Mouse (Mus musculus) midbrain, postnatal 0 days (tissue): ENCODE results near the gene Pign. TPM values are rescaled to one million over a fixed set of nuclear protein-coding genes. Genes with fewer than 3 reads are reported as not detected.

Experiments
- ATAC-seq: fragments of 200-750 bp; cut with Nextera tagmentation; 2 replicates; pipeline ENCODE4 v1.8.0; 2017; ENCODE audit warnings: moderate number of reproducible peaks, mild to moderate bottlenecking, moderate TSS enrichment, moderate library complexity; ENCODE audit not compliant: low FRiP score
- DNase-seq: peaks from one replicate; pipeline ENCODE4 v3.0.0-alpha.2; 2015; ENCODE audit warnings: low spot score
- H3K27ac ChIP-seq: fragments of 300-500 bp; sonication (generic); 2 replicates; pipeline ENCODE4 v1.5.1; 2014; ENCODE audit warnings: low read depth, mild to moderate bottlenecking, low read length, mixed read lengths
- H3K27me3 ChIP-seq: fragments of 300-500 bp; sonication (generic); 2 replicates; pipeline ENCODE4 v1.6.1; 2014; ENCODE audit warnings: low read length, control low read depth, mixed read lengths; ENCODE audit not compliant: insufficient read depth
- H3K36me3 ChIP-seq: fragments of 300-500 bp; sonication (generic); 2 replicates; pipeline ENCODE4 v1.6.1; 2014; ENCODE audit warnings: low read length, control low read depth, mixed read lengths; ENCODE audit not compliant: insufficient read depth
- H3K4me1 ChIP-seq: fragments of 300-500 bp; sonication (generic); 2 replicates; pipeline ENCODE4 v1.6.1; 2014; ENCODE audit warnings: mild to moderate bottlenecking, control low read depth, antibody characterized with exemption, low read length, mixed read lengths; ENCODE audit not compliant: insufficient read depth
- H3K4me2 ChIP-seq: fragments of 300-500 bp; sonication (generic); 2 replicates; pipeline ENCODE4 v1.6.1; 2014; ENCODE audit warnings: low read depth, mild to moderate bottlenecking, low read length, mixed read lengths; ENCODE audit not compliant: poor library complexity, severe bottlenecking
- H3K4me3 ChIP-seq: fragments of 300-500 bp; sonication (generic); 2 replicates; pipeline ENCODE4 v1.5.1; 2014; ENCODE audit warnings: low read depth, mild to moderate bottlenecking, low read length, moderate library complexity
- H3K9ac ChIP-seq: fragments of 300-500 bp; sonication (generic); replicated peaks from 2 replicates; pipeline ENCODE4 v1.6.1; 2014; ENCODE audit warnings: mild to moderate bottlenecking, low read length, moderate library complexity, mixed read lengths; ENCODE audit not compliant: poor library complexity, severe bottlenecking
- H3K9me3 ChIP-seq: fragments of 300-500 bp; sonication (generic); 2 replicates; pipeline ENCODE4 v1.6.1; 2016; ENCODE audit warnings: low read length, control low read depth
- CTCF ChIP-seq: IDR thresholded peaks from 2 replicates; pipeline ENCODE4 v1.5.1; 2016; ENCODE audit warnings: antibody characterized with exemption, mild to moderate bottlenecking
- WGBS: fragments of 180-500 bp; shearing (Covaris S2); extraction: QIAGEN DNeasy Blood & Tissue Kit; methylation state at CpG from one replicate; pipeline ENCODE4 v1.1.7; 2014; 5-methylcytosine and 5-hydroxymethylcytosine counted together
- polyA plus RNA-seq: library from polyadenylated mRNA; unstranded; fragments of >200 nt; fragmentation: Nextera tagmentation; extraction: Ambion mirVana; gene quantifications from 2 replicates; pipeline ENCODE4 v1.2.1, GENCODE M21; 2015
- total RNA-seq: library from RNA; depleted of rRNA; stranded (reverse); fragments of >200 nt; gene quantifications from 2 replicates; pipeline ENCODE4 v1.2.3, GENCODE M21; 2014

Gene Pign
- total and polyA plus RNA-seq, 2 experiments from 2014 or later = 6.7 to 32.4 TPM

DNA sequence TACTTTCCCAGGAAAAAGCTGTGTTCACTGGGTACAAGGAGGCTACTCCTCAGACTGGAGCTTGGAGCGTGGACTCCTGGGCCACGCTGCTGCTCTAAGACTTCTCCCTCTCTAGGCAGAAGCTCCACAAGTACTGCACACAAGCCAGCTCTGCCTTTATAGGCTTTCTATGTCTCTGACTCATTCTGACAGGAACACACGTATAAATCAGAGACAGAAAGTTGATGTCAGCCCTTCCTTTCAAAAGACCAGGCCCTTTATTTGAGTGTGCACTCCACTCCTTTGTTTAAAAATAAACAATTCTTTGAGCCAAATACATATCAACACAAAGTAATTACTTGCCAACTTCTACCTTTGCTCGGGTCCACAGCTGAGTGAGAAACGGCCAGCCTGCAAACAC lies 74.8 kb downstream of the Pign start:
- no peaks in the 10 kb centered on the region for H3K27me3 ChIP-seq
- H3K4me1 ChIP-seq = no peaks in the 10 kb centered on the region
- H3K4me3 ChIP-seq = no peak overlapping the region
- no peak overlapping the region for H3K4me2 ChIP-seq
- no peak overlapping the region for H3K9ac ChIP-seq
- no peak overlapping the region for H3K27ac ChIP-seq
- TF ChIP-seq CTCF = no peak
- DNase-seq (no peak), ATAC-seq (no peak)
- H3K36me3 ChIP-seq = no peaks in the 10 kb centered on the region
- H3K9me3 ChIP-seq = no peaks in the 10 kb centered on the region
- 92% methylated on average over 5 of the region's 5 CpGs for WGBS

DNA sequence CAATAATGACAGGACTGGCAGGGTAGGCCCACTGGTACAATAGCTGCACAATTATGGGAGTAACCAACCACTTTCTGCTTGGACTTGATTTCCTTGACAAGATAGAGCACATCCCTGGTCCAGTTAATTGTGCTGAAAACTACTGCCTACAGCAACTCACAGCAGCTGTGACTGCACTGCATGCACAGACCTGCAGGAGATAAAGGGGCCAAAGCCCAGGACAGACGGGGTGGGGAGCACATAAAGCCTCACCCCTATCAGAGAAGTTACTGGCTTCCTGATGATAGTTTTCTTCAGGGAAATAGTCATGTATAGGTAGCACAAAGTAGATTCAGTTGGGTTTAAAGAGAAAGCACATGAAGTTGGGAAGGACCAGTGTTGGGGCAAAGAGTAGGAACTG lies 80.7 kb downstream of the Pign start:
- H3K4me1 ChIP-seq = no peaks in the 10 kb centered on the region
- no peak for ATAC-seq
- 95% methylated on average over 1 of the region's 1 CpGs for WGBS

DNA sequence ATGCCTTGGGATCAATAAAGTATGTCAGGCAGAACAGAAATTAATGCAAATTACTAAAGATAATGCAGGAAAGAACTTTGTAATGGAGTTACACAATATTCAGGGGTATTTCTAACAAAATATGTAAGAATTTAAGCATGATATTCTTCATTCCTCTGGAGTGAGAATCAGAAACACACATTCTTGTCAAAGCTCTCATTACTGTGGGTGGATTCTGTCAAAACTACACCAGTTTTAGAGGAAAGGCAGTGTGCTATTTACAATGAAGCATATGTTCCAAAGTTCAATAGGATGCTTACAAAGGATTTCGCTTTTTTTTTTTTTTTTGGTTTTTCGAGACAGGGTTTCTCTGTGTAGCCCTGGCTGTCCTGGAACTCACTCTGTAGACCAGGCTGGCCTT lies 82.6 kb downstream of the Pign start:
- 97% methylated on average over 2 of the region's 2 CpGs for WGBS

More for the DNA sequence above, 80.7 kb downstream of the Pign start:
- H3K9me3 ChIP-seq = no peaks in the 10 kb centered on the region
- TF ChIP-seq CTCF = no peak
- no peak overlapping the region for H3K9ac ChIP-seq
- H3K27ac ChIP-seq = no peak overlapping the region
- no peak overlapping the region for H3K4me2 ChIP-seq
- no peaks in the 10 kb centered on the region for H3K27me3 ChIP-seq
- DNase-seq = no peak
- H3K36me3 ChIP-seq = 0 out of 2 replicates have a peak, but pooled peaks cover 5% of the 10 kb centered on the region
- H3K4me3 ChIP-seq = no peak overlapping the region

DNA sequence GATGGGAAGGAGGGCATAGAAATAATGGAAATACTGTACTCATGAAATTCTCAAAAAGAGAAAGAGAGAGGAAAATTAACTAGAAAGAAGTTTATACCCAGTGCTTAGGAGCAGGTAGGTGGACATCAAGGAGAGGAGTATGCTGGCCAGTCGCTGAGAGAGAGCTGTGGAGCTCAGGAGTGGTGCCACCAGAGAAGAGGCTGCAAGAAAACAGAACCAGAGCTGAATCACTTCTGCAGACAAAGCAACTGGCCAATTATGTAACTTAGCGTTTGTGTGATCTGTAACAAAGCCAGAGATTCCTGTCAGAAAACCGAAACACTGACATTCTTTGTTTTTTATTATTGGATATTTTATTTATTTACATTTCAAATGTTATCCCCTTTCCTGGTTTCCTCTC lies 97.4 kb downstream of the Pign start:
- no peak for TF ChIP-seq CTCF
- ATAC-seq (no peak), DNase-seq (no peak)
- H3K4me3 ChIP-seq = no peak overlapping the region
- H3K4me1 ChIP-seq = no peaks in the 10 kb centered on the region
- H3K27ac ChIP-seq = no peak overlapping the region
- WGBS = 90% methylated on average over 3 of the region's 3 CpGs
- no peaks in the 10 kb centered on the region for H3K36me3 ChIP-seq
- no peaks in the 10 kb centered on the region for H3K9me3 ChIP-seq
- no peaks in the 10 kb centered on the region for H3K27me3 ChIP-seq
- no peak overlapping the region for H3K4me2 ChIP-seq
- H3K9ac ChIP-seq = no peak overlapping the region

More for the DNA sequence above, 82.6 kb downstream of the Pign start:
- 0 out of 2 replicates have a peak, but pooled peaks cover 5% of the 10 kb centered on the region for H3K36me3 ChIP-seq
- H3K4me1 ChIP-seq = no peaks in the 10 kb centered on the region
- ATAC-seq = no peak
- H3K27ac ChIP-seq = no peak overlapping the region
- H3K9me3 ChIP-seq = no peaks in the 10 kb centered on the region
- H3K4me3 ChIP-seq = no peak overlapping the region
- H3K9ac ChIP-seq = no peak overlapping the region
- H3K4me2 ChIP-seq = no peak overlapping the region
- no peak for TF ChIP-seq CTCF
- DNase-seq = no peak
- no peaks in the 10 kb centered on the region for H3K27me3 ChIP-seq

DNA sequence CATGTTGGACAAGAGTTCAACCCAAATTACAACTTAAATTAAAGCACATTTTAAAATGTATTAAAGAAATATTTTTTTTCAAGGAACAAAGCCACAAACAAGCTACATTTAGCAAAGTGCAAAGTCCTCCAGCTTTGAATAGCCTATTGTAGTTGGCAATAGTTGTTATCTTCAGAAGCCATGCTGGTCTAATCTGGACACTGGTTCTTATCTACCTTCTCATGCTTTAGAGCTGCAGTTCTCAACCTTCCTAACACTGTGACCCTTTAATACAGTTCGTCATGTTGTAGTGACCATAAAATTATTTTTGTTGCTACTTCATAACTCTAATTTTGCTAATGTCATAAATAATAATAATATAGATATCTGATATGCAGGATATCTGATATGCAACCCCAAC lies 99.2 kb downstream of the Pign start:
- Histone ChIP-seq H3K9me3 (no peaks in the 10 kb centered on the region), H3K4me2 (no peak overlapping the region), H3K9ac (no peak overlapping the region), H3K4me3 (no peak overlapping the region), H3K4me1 (no peaks in the 10 kb centered on the region), H3K27ac (no peak overlapping the region), H3K36me3 (no peaks in the 10 kb centered on the region), H3K27me3 (no peaks in the 10 kb centered on the region)
- DNase-seq = no peak
- no peak for ATAC-seq
- no peak for TF ChIP-seq CTCF
- 92% methylated on average over 1 of the region's 1 CpGs for WGBS

DNA sequence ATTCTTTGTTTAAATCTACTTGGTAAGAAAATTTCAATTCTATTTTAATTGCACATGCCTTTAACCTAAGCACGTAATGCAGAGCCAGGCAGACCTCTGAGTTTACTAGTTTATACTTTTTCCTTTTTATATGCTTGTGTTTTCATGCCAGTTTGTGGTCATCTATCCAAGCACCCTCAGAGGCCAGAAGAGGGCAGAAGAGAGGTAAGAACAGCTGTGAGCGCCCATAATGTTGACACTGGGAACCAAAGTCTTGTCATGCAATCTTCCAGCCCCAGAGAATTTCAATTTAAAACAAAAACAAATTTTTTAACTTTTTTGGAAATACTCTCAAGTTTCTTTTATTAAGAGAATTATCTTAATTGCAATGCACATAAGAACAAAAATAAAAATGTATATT lies 99.7 kb downstream of the Pign start:
- ATAC-seq (no peak), DNase-seq (no peak)
- Histone ChIP-seq H3K9me3 (no peaks in the 10 kb centered on the region), H3K27ac (no peak overlapping the region), H3K4me3 (no peak overlapping the region), H3K36me3 (no peaks in the 10 kb centered on the region), H3K4me1 (no peaks in the 10 kb centered on the region), H3K4me2 (no peak overlapping the region), H3K27me3 (no peaks in the 10 kb centered on the region), H3K9ac (no peak overlapping the region)
- 87% methylated on average over 2 of the region's 2 CpGs for WGBS
- no peak for TF ChIP-seq CTCF

DNA sequence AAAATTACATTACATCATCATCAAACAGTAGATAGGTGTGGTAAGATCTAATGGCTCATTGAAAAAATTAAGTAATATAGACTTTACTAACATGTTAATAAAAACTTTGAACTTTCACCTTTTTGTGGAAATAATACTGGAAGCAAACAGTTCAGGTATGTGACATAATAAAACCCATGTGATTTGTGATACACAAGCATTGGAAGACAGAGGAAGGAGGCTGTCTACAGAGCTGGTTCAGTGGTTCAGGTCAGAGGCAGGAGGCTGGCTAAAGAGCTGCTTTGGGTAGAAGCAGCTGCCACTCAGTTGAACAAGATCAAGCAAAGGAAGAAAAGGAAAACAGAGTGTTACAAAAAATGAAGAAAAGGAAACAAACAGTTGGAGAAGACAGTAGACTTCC lies 107.4 kb downstream of the Pign start:
- DNase-seq (no peak), ATAC-seq (no peak)
- no peak overlapping the region for H3K9ac ChIP-seq
- no peaks in the 10 kb centered on the region for H3K27me3 ChIP-seq
- H3K27ac ChIP-seq = no peak overlapping the region
- H3K9me3 ChIP-seq = no peaks in the 10 kb centered on the region
- H3K4me1 ChIP-seq = no peaks in the 10 kb centered on the region
- TF ChIP-seq CTCF = no peak
- no peaks in the 10 kb centered on the region for H3K36me3 ChIP-seq
- H3K4me3 ChIP-seq = no peak overlapping the region
- H3K4me2 ChIP-seq = no peak overlapping the region
